Mouse (Mus musculus) neural tube, embryonic 14.5 days (tissue): ENCODE results near the gene Pir. TPM values are rescaled to one million over a fixed set of nuclear protein-coding genes. Genes with fewer than 3 reads are reported as not detected.
A peak's percentile ranks its signal among the peaks of the same experiment; 100 is the strongest.

Source experiments
- ATAC-seq: fragments of 200-750 bp; cut with Nextera tagmentation; 2 replicates; pipeline ENCODE4 v1.8.0; 2017; ENCODE audit warnings: low read depth, mild to moderate bottlenecking, moderate TSS enrichment, moderate library complexity
- H3K27ac ChIP-seq: fragments of 300-500 bp; sonication (generic); 2 replicates; pipeline ENCODE4 v1.5.1; 2014; ENCODE audit warnings: low read depth, mild to moderate bottlenecking, control low read depth, low read length, moderate library complexity, mixed read lengths
- H3K27me3 ChIP-seq: fragments of 300-500 bp; sonication (generic); 2 replicates; pipeline ENCODE4 v1.6.1; 2014; ENCODE audit warnings: low read length; ENCODE audit not compliant: control insufficient read depth, insufficient read depth
- H3K36me3 ChIP-seq: fragments of 300-500 bp; sonication (generic); 2 replicates; pipeline ENCODE4 v1.6.1; 2014; ENCODE audit warnings: low read length, mixed read lengths; ENCODE audit not compliant: control insufficient read depth, insufficient read depth
- H3K4me1 ChIP-seq: fragments of 300-500 bp; sonication (generic); 2 replicates; pipeline ENCODE4 v1.6.1; 2014; ENCODE audit warnings: low read length; ENCODE audit not compliant: control insufficient read depth, insufficient read depth
- H3K4me2 ChIP-seq: fragments of 300-500 bp; sonication (generic); 2 replicates; pipeline ENCODE4 v1.6.1; 2014; ENCODE audit warnings: mild to moderate bottlenecking, low read depth, low read length, control low read depth
- H3K4me3 ChIP-seq: fragments of 300-500 bp; sonication (generic); 2 replicates; pipeline ENCODE4 v1.5.1; 2014; ENCODE audit warnings: low read depth, low read length, control low read depth, mixed read lengths
- H3K9ac ChIP-seq: fragments of 300-500 bp; sonication (generic); replicated peaks from 2 replicates; pipeline ENCODE4 v1.6.1; 2014; ENCODE audit warnings: low read depth, mild to moderate bottlenecking, control low read depth, low read length, mixed read lengths
- H3K9me3 ChIP-seq: fragments of 300-500 bp; sonication (generic); 2 replicates; pipeline ENCODE4 v1.6.1; 2016; ENCODE audit warnings: low read length; ENCODE audit not compliant: control insufficient read depth
- WGBS: fragments of 180-500 bp; shearing (Covaris S2); extraction: QIAGEN DNeasy Blood & Tissue Kit; methylation state at CpG from one replicate; pipeline ENCODE4 v1.1.7; 2014; 5-methylcytosine and 5-hydroxymethylcytosine counted together
- polyA plus RNA-seq: library from polyadenylated mRNA; unstranded; fragments of >200 nt; fragmentation: Nextera tagmentation; extraction: Ambion mirVana; gene quantifications from 2 replicates; pipeline ENCODE4 v1.2.1, GENCODE M21; 2014

Pir gene
- polyA plus RNA-seq, 1 experiment from 2014 or later, result 2.5 TPM

DNA sequence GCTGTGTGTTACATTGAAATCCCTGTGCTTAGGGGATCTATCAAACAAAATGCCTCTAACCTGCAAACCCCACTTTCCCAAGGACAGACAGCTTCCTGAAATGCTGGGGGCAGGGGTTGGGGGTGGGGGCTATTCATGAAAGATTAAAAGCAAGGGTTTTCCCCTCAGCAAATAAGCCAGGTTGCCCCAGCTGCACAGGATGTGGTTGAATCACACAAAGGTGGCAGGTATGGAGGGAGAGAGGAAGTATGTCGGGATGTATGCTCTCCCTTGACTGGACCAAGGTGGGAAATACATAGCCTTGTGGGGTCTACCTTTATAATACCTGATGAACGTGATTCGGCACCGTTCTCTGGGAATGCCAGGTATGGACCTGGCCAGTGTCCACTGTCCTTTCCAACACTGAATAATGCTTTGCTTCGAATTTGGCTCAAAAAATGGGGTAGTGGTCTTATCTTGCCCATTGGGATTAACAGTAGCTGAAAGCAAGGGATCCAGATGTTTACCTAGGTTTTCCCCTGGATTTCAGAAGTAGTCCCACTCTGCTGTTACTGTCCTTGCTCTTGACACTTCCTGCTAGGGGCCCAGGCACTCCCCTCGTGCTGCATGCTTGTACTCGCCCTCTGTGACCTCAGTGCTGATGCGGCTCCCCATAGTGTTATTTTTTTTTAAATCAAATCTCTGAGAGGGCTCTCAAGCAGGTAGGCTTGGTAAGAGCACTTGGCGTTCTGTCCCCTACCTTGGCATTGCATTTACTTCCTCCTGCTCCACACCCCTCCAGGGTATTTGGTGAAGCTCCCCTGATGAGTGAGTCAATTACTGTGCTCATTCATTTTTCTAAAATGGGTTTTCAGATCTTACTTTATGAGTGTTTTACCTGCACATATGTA is 137.2 kb downstream of the Pir start:
- no peak for ATAC-seq
- no peaks in the 10 kb centered on the region for H3K4me1 ChIP-seq
- WGBS, result 79% methylated on average over 9 of the region's 9 CpGs

DNA sequence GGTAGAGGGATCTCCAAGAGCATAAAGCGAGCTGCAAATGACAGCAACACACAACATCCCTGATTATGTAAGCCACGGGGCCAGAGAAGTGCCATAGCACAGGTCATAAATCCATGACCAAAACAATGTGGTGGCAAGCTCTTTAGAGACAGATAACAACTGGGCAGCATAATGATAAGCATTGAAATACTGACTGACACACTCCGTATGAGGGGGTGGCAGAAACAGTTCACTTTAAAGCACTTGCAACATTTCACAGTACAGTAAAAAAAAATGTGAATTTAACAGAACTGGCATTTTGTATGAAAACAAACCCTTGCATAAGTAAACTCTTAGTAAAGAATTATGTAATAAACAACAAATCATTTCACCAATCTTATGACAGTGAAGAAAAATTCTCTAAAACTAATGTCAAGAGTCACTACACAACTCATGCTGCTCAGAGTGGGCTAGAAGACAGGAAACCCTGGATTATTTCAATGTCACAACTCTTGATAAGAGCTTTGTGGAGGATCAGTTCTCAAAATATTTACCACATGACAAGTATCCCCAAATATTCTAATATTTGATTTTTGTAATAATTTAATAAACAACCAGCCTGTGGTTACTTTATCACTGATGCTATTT is 139.2 kb downstream of the Pir start:
- H3K9me3 ChIP-seq, result no peaks in the 10 kb centered on the region
- H3K27me3 ChIP-seq, result no peaks in the 10 kb centered on the region
- no peak overlapping the region for H3K4me3 ChIP-seq
- no peak overlapping the region for H3K27ac ChIP-seq
- H3K4me1 ChIP-seq, result no peaks in the 10 kb centered on the region
- H3K36me3 ChIP-seq, result no peaks in the 10 kb centered on the region
- 75% methylated on average over 3 of the region's 3 CpGs for WGBS
- H3K4me2 ChIP-seq, result no peak overlapping the region
- H3K9ac ChIP-seq, result no peak overlapping the region
- no peak for ATAC-seq

More for the DNA sequence above, 137.2 kb downstream of the Pir start:
- Histone ChIP-seq H3K27me3 (no peaks in the 10 kb centered on the region), H3K9me3 (no peaks in the 10 kb centered on the region), H3K9ac (no peak overlapping the region), H3K4me2 (no peak overlapping the region), H3K27ac (no peak overlapping the region), H3K36me3 (no peaks in the 10 kb centered on the region), H3K4me3 (no peak overlapping the region)

DNA sequence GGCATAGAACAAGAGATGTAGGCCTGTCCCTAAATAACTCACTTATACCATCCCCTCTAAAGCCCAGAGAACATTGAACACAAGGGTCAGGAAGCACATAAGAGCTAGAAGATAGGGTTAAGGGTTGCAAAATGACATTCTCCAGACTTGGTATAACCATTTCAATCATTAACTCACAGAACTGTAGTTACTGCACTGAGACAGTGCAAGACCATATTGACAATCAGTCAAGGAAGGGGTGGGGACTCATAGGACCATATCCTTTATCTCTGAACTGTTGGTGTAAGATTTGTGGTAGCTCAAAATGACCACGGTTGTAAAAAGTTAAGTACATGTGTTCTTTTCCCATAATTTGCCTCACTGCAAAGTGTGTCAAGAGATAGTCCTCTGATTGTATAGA is 141.4 kb downstream of the Pir start:
- no peak for ATAC-seq
- WGBS, result 87% methylated on average over 1 of the region's 1 CpGs
- H3K36me3 ChIP-seq, result no peaks in the 10 kb centered on the region

DNA sequence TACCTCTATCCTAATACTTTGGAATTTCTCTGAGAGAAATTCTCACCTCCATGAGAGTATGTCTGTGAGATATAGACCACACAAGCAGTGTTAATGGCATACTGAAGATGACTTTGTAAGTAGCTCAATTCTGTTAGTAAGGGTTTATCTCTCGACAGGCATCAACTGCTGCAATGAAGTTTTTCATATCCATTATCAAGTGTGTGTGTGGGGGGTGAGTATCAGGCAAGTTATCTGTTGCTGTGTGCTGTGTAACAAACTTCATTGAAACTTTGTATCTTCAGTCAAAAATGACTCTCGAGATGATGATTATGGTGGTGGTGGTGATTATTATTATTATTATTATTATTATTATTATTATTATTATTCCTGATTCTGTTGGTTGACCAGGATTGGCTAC is 147.6 kb downstream of the Pir start:
- Histone ChIP-seq H3K4me2 (no peak overlapping the region), H3K9ac (no peak overlapping the region), H3K27ac (no peak overlapping the region), H3K4me1 (no peaks in the 10 kb centered on the region), H3K4me3 (no peak overlapping the region), H3K36me3 (no peaks in the 10 kb centered on the region), H3K27me3 (no peaks in the 10 kb centered on the region), H3K9me3 (no peaks in the 10 kb centered on the region)
- ATAC-seq, result no peak
- 86% methylated on average over 2 of the region's 2 CpGs for WGBS

More for the DNA sequence above, 141.4 kb downstream of the Pir start:
- Histone ChIP-seq H3K9ac (no peak overlapping the region), H3K27ac (no peak overlapping the region), H3K4me1 (no peaks in the 10 kb centered on the region), H3K9me3 (no peaks in the 10 kb centered on the region), H3K4me2 (no peak overlapping the region), H3K27me3 (no peaks in the 10 kb centered on the region), H3K4me3 (no peak overlapping the region)

DNA sequence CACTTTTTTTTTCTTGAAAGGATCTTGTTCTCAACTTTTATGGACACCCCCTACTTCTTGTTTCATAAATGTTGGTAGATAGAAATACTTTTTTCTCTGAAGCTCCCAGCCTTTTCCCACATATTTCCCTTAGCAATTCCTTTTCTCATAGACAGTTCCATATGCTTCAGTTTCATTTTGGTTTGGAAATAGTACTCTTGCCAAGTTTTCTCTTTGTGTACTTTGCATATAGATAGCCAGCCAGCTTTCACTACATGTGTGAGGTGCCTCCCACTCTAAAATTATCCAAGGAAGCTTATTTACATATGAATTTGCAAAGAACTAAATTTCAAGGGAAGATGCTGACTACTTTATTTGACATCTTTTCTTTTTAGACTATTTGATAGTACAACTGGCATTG is 148.8 kb downstream of the Pir start:
- H3K36me3 ChIP-seq, result no peaks in the 10 kb centered on the region
- H3K4me3 ChIP-seq, result no peak overlapping the region
- no peaks in the 10 kb centered on the region for H3K27me3 ChIP-seq
- H3K9me3 ChIP-seq, result no peaks in the 10 kb centered on the region
- H3K4me1 ChIP-seq, result no peaks in the 10 kb centered on the region
- H3K9ac ChIP-seq, result no peak overlapping the region
- no peak overlapping the region for H3K4me2 ChIP-seq
- H3K27ac ChIP-seq, result no peak overlapping the region
- no peak for ATAC-seq

DNA sequence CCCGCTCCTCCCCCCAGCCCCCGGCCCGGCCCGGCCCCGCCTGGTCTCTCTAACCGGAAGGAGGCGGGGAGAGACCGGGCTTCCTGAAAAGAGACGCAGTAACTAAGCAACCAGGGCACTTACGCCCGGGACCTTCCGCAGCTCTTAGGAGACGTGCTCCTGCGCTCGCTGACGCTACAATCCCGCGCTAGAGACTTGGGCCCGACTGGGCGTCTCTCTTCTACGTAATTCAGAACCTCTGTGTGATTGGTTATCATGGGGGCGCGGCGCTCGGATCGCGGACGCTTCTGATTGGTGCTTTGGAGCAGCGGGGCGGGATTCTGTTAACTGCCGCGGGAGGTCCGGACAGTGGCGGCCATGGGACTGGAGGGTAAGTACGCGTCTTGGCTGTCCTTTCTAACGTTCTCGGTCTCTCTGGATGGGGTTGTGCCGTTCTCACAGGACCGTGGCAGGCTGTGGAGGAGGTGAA is 150.3 kb downstream of the Pir start, which contains the start of gene Piga:
Piga (plus strand) TSS at position 317 of the 469 bp plus-strand sequence.
- no peaks in the 10 kb centered on the region for H3K9me3 ChIP-seq
- peak; percentile 100 for ATAC-seq
- H3K36me3 ChIP-seq, result no peaks in the 10 kb centered on the region
- H3K27me3 ChIP-seq, result no peaks in the 10 kb centered on the region
- no peaks in the 10 kb centered on the region for H3K4me1 ChIP-seq
- 0 out of 2 replicates have a peak within 1 kb of the TSS, but pooled peaks have one; percentile 39 for H3K27ac ChIP-seq
- peak within 1 kb of the TSS; percentile 46 for H3K4me3 ChIP-seq
- 14% methylated on average over 39 of the region's 40 CpGs for whole genome bisulfite sequencing
- peak within 1 kb of the TSS; percentile 52 for H3K4me2 ChIP-seq
- H3K9ac ChIP-seq, result peak within 1 kb of the TSS; percentile 59

DNA sequence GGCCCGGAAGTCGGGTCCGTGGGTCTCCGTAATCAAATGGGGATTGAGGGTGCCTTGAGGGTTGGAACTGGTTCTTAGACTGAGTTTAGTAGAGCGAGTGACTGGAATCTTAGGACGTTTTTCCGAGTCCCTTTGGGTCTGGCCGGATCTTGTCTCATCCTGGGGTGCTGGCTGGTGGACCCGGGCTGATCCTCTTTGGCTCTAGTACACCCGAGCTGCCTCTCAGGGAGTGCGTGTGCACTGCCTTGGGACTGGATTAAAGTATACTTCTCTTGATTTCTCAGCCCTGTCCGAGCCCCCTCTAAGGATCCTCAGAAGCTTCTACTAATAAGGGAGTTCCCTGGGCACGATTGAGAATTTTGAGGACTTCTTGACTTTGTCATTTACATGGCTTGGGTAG is 150.8 kb downstream of the Pir start:
- peak overlapping the region; percentile 52 for H3K4me2 ChIP-seq
- no peaks in the 10 kb centered on the region for H3K4me1 ChIP-seq
- 23% methylated on average over 13 of the region's 13 CpGs for WGBS
- H3K9ac ChIP-seq, result peak overlapping the region; percentile 59
- no peaks in the 10 kb centered on the region for H3K9me3 ChIP-seq
- H3K4me3 ChIP-seq, result peak overlapping the region; percentile 46
- H3K27ac ChIP-seq, result 0 out of 2 replicates have a peak overlapping the region, but pooled peaks have one; percentile 39
- no peak; the same call in 1 of the 2 replicates for ATAC-seq
- H3K27me3 ChIP-seq, result no peaks in the 10 kb centered on the region
- no peaks in the 10 kb centered on the region for H3K36me3 ChIP-seq

DNA sequence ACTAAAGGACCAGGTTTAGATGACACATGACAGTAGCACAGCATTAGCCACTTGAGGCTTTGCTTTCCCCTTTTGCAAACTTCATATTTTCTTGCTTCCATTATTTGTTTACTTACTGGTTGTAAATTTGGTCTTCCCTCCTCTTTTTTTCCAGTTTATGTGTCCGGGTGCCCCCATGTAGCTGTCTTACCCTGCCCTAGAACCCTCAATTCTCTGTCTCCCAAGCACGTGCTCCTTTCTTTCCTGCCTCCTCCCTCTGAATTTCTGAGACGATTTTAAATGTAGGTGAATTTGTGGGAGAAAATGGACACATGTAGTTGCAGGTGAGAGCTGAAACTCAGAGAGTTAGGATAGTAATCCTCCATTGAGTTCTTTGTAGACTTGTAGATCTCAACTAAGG is 151.3 kb downstream of the Pir start:
- H3K9me3 ChIP-seq, result no peaks in the 10 kb centered on the region
- H3K4me1 ChIP-seq, result no peaks in the 10 kb centered on the region
- peak overlapping the region; percentile 52 for H3K4me2 ChIP-seq
- no peak overlapping the region for H3K27ac ChIP-seq
- no peaks in the 10 kb centered on the region for H3K27me3 ChIP-seq
- peak overlapping the region; percentile 46 for H3K4me3 ChIP-seq
- H3K36me3 ChIP-seq, result no peaks in the 10 kb centered on the region
- 66% methylated on average over 3 of the region's 3 CpGs for WGBS
- no peak for ATAC-seq
- no peak overlapping the region for H3K9ac ChIP-seq
